Mouse (Mus musculus): ENCODE data around the gene Ube2l3. TPM values are rescaled to one million over a fixed set of nuclear protein-coding genes. Genes with fewer than 3 reads are reported as not detected.
"Not testable (repeated sequence)": the region's sequence is repeated elsewhere in the genome, so short reads cannot be mapped to it uniquely, and the experiment has no call there.

Ube2l3 gene
- polyA plus RNA-seq, 1 experiment = 97.7 TPM

DNA sequence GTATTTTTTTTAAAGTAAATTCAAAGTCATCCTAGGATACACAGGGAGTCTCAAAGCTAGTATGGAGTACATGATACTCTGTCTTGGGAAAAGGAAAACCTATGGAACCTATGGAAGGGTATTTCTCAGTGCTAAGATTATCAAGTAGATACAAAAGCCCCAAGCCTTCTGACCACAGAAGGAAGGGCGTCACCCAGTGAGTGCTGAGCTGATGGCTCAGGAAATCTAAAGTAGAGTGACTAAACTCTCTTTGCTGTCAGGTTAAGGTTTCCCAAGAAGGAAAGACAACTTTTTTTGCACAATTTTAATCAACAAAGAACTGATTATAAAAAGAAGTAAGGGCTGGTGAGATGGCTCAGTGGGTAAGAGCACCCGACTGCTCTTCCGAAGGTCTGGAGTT, 22.7 kb downstream of the Ube2l3 start:
- Histone ChIP-seq H3K27ac (ENCODE audit: control insufficient read depth, insufficient read depth, low read depth, low read length, poor library complexity) (no peak overlapping the region), H3K4me1 (ENCODE audit: control insufficient read depth, insufficient read depth, low read length) (peaks cover 4% of the 10 kb centered on the region), H3K4me3 (replicated peaks; ENCODE audit: control insufficient read depth, low read depth, low read length) (no peak overlapping the region)
- TF ChIP-seq POLR2A (IDR thresholded peaks at IDR 0.05; ENCODE audit: borderline replicate concordance, control insufficient read depth, low read depth, low read length) (no peak), CTCF (IDR thresholded peaks at IDR 0.05; ENCODE audit: control insufficient read depth, insufficient read depth, low read length) (no peak)
- WGBS = 73% methylated on average over 3 of the region's 3 CpGs

DNA sequence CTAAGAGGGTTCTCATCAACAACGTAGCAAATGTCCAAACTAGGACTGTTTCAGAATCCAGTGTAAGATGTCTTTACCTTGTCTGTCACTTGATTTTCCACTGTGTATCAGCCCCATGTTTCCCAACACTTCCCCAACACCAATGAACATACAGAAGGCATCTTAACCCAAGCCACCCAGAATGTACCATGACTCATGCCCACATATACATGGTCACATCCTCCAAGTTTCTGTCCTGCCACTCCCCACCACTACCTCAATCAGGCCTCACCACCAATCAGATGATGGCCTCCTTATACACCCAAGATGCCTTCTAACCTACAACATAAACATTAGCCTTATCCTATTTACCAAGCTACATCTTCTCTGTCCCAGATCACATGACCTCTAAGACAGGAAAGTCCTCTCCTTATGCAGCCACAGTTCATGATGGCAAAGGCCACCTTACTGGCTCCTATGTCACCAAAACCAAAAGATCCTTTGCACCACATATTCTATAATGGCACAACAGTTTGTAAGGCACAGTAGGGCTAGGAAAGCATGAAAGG, 24.8 kb downstream of the Ube2l3 start:
- 87% methylated on average over 1 of the region's 1 CpGs for WGBS
- Histone ChIP-seq H3K27ac (ENCODE audit: control insufficient read depth, insufficient read depth, low read depth, low read length, poor library complexity) (no peak overlapping the region), H3K4me3 (replicated peaks; ENCODE audit: control insufficient read depth, low read depth, low read length) (no peak overlapping the region), H3K4me1 (ENCODE audit: control insufficient read depth, insufficient read depth, low read length) (peaks cover 4% of the 10 kb centered on the region)
- no peak for TF ChIP-seq POLR2A (IDR thresholded peaks at IDR 0.05; ENCODE audit: borderline replicate concordance, control insufficient read depth, low read depth, low read length)
- no peak for TF ChIP-seq CTCF (IDR thresholded peaks at IDR 0.05; ENCODE audit: control insufficient read depth, insufficient read depth, low read length)

DNA sequence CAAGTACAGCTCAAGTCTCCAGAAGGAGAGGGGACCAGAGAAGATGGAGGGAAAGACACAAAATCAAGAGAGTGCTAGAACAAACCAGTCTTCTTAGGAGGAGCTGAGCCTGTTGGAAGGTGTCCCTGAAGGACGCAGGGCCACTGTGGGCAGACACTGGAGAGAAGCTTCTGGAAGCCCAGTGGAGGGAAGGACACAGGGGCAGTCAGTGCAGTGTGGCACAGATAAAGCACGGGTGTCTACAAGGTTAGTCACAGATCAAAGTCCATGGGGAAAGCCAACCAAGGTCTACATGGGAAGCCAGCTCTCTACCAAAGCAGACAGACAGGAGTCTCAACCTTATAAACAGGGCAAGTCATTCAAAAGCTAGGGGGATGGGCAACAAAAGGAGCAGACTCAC, 26.7 kb downstream of the Ube2l3 start:
- WGBS = 83% methylated on average over 2 of the region's 2 CpGs
- no peak for TF ChIP-seq POLR2A (IDR thresholded peaks at IDR 0.05; ENCODE audit: borderline replicate concordance, control insufficient read depth, low read depth, low read length)
- TF ChIP-seq CTCF (IDR thresholded peaks at IDR 0.05; ENCODE audit: control insufficient read depth, insufficient read depth, low read length) = no peak

DNA sequence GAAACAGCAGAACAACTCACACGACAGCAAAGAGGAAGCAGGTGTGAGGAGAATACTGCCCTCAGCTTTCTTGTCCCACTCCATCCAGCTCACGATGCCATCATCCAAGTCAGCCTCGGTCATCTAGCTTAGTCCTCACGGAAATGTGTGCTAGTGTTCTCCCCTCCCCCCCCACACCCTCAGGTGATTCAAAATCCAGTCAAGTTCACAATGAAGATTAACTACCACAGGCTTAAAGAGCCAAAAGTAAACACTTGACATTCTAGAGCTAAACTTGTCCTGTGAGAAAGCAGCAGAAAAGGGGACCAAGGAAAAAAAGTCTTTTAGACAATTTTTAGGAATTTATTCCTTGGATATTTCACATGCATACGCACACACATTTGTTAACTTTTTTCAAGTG, 34.4 kb downstream of the Ube2l3 start:
- no peaks in the 10 kb centered on the region for H3K4me1 ChIP-seq (ENCODE audit: control insufficient read depth, insufficient read depth, low read length)
- 83% methylated on average over 5 of the region's 5 CpGs for WGBS
- no peak overlapping the region for H3K4me3 ChIP-seq (replicated peaks; ENCODE audit: control insufficient read depth, low read depth, low read length)
- H3K27ac ChIP-seq (ENCODE audit: control insufficient read depth, insufficient read depth, low read depth, low read length, poor library complexity) = no peak overlapping the region
- TF ChIP-seq CTCF (IDR thresholded peaks at IDR 0.05; ENCODE audit: control insufficient read depth, insufficient read depth, low read length) = no peak

More for the DNA sequence above, 26.7 kb downstream of the Ube2l3 start:
- Histone ChIP-seq H3K4me1 (ENCODE audit: control insufficient read depth, insufficient read depth, low read length) (peaks cover 1% of the 10 kb centered on the region), H3K27ac (ENCODE audit: control insufficient read depth, insufficient read depth, low read depth, low read length, poor library complexity) (no peak overlapping the region), H3K4me3 (replicated peaks; ENCODE audit: control insufficient read depth, low read depth, low read length) (no peak overlapping the region)

DNA sequence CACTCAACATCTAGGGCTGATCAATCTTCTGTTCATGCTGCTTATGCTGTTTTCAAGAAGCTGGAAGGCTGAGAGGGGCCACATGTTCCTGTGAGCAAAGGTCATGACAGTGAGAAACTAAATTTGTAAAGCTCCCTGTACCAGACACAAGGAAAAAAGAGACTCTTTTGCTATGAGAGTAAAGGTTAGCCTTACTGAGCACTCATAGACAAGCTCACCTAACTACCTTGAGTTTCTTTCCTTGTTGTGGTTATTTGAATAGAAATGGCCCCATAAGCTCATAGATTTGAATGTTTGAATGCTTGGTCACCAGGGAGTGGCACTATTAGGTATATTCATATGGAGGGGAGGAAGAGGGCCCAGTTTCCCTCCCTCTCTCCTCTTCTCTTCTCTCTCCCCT, 35.3 kb downstream of the Ube2l3 start:
- H3K4me3 ChIP-seq (replicated peaks; ENCODE audit: control insufficient read depth, low read depth, low read length) = no peak overlapping the region
- no peak overlapping the region for H3K27ac ChIP-seq (ENCODE audit: control insufficient read depth, insufficient read depth, low read depth, low read length, poor library complexity)
- TF ChIP-seq POLR2A (IDR thresholded peaks at IDR 0.05; ENCODE audit: borderline replicate concordance, control insufficient read depth, low read depth, low read length) (no peak), CTCF (IDR thresholded peaks at IDR 0.05; ENCODE audit: control insufficient read depth, insufficient read depth, low read length) (no peak)
- H3K4me1 ChIP-seq (ENCODE audit: control insufficient read depth, insufficient read depth, low read length) = no peaks in the 10 kb centered on the region

DNA sequence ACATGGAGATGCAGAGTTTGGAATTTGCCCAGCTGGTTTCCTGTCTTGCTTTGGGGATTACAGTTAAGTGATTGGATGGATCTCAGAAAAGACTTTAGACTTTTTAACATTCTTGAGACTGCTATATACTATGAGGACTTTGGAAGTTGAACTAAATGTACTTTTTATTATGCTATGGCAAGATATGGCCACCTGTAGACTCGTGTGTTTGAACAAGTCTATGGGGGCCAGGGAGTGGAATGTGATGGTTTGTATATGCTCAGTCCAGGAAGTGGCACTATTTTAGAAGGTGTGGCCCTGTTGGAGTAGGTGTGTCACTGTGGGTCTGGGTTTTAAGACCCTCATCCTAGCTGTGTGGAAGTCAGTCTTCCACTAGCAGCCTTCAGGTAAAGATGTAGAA, 37.0 kb downstream of the Ube2l3 start:
- H3K27ac ChIP-seq (ENCODE audit: control insufficient read depth, insufficient read depth, low read depth, low read length, poor library complexity); H3K4me1 ChIP-seq (ENCODE audit: control insufficient read depth, insufficient read depth, low read length); H3K4me3 ChIP-seq (replicated peaks; ENCODE audit: control insufficient read depth, low read depth, low read length): not testable (repeated sequence)
- 86% methylated on average over 1 of the region's 1 CpGs for WGBS

DNA sequence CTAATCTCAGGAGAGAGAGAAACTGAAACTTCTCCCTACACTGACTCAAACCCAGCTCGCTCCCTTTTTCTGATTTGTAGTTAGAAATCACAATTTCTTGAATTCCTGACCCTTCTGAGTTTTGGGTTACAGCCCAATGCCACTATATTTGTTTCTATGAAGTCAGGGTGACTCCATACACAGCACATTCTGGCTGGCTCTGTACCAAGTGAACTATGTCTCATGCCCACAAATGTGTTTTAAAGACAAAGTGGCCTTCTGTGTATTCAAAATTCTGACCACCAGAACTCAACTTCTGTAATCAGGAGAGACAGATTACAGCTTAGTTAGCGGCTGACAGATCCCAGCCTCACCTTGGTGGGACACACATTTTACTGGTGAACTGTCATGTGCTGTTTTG, 48.1 kb downstream of the Ube2l3 start:
- 92% methylated on average over 2 of the region's 2 CpGs for WGBS
- no peak overlapping the region for H3K27ac ChIP-seq (ENCODE audit: control insufficient read depth, insufficient read depth, low read depth, low read length, poor library complexity)
- no peaks in the 10 kb centered on the region for H3K4me1 ChIP-seq (ENCODE audit: control insufficient read depth, insufficient read depth, low read length)
- TF ChIP-seq CTCF (IDR thresholded peaks at IDR 0.05; ENCODE audit: control insufficient read depth, insufficient read depth, low read length) = no peak
- H3K4me3 ChIP-seq (replicated peaks; ENCODE audit: control insufficient read depth, low read depth, low read length) = no peak overlapping the region

DNA sequence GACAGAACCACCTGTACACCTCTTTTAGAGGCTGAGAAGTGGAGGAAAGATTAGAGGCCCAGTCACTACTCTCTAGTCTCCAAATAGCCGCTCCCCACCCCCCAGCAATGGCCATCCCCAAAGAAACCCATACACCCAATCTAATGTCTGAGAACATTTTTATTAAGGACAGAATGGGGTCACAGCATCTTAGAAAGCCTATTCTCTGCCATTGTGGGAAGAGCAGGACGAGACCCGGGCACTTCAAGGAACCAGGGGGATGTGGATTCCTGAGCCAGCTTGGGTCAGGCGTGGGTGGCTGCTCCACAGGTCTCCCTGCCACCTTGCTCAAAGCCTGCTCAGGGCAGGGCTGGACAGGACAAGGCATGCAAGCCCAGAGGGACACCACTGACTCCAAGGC, 50.6 kb downstream of the Ube2l3 start:
- TF ChIP-seq POLR2A (IDR thresholded peaks at IDR 0.05; ENCODE audit: borderline replicate concordance, control insufficient read depth, low read depth, low read length) (no peak), CTCF (IDR thresholded peaks at IDR 0.05; ENCODE audit: control insufficient read depth, insufficient read depth, low read length) (no peak)
- 92% methylated on average over 4 of the region's 4 CpGs for WGBS
- Histone ChIP-seq H3K4me3 (replicated peaks; ENCODE audit: control insufficient read depth, low read depth, low read length) (no peak overlapping the region), H3K4me1 (ENCODE audit: control insufficient read depth, insufficient read depth, low read length) (no peaks in the 10 kb centered on the region; the same call in 1 of the 2 replicates), H3K27ac (ENCODE audit: control insufficient read depth, insufficient read depth, low read depth, low read length, poor library complexity) (no peak overlapping the region)

DNA sequence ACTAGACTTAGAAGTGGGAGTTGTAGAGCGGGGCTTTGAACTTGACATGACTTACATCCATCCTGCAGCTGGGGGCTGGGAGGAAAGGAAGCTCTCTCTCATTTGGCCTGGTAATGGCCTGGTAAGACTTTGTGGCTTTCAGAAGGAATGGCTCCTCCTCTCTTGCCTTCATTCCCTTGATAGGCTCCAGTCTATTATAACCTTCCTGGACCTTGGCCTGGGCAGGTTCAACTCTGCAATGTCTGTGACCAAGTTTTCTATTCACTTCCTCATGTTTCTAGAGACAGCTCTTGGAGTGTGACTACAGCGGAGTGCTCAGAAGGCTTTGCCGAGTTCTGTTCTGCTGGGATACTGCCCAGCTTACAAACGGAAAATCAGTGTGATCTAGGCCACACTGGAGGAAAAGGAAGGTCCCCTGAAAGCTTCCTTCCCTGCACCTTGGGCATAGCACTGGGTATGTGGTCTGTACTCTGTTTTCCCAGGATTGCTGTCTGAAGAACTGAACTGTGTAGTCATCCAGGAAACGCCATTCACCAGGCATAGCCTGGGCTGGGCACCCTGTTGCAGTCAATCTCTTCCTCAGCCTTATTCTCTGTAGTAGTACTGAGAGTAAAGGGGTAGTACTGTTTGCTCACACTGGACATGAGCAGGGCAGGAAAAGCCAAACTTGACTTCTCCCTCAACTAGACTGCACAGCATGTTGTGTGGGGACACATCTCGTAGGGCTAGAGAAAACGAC, 51.8 kb downstream of the Ube2l3 start:
- Histone ChIP-seq H3K4me1 (ENCODE audit: control insufficient read depth, insufficient read depth, low read length) (no peaks in the 10 kb centered on the region; the same call in 1 of the 2 replicates), H3K27ac (ENCODE audit: control insufficient read depth, insufficient read depth, low read depth, low read length, poor library complexity) (no peak overlapping the region), H3K4me3 (replicated peaks; ENCODE audit: control insufficient read depth, low read depth, low read length) (no peak overlapping the region)
- TF ChIP-seq CTCF (IDR thresholded peaks at IDR 0.05; ENCODE audit: control insufficient read depth, insufficient read depth, low read length) = no peak
- no peak for TF ChIP-seq POLR2A (IDR thresholded peaks at IDR 0.05; ENCODE audit: borderline replicate concordance, control insufficient read depth, low read depth, low read length)
- 75% methylated on average over 7 of the region's 7 CpGs for WGBS

Data from bone marrow, adult 2 months (tissue).